Mouse (Mus musculus): ENCODE measurements around the gene Fgfr2. TPM values are rescaled to one million over a fixed set of nuclear protein-coding genes. Genes with fewer than 3 reads are reported as not detected.

Fgfr2 gene
- total RNA-seq, 2 experiments from 2014 or later, result 28.8 to 29.4 TPM

- DNase-seq (ENCODE audit: extremely low spot score in 1 of 2, low spot score in 2 of 2), result peak in 1 of 2 experiments; percentile 28
- intact Hi-C loops (cut with DNase I), result no loop called here
Observed at GRCm38 (mm10) chr7:130837941-130838657, 2285.1 kb downstream of the Fgfr2 start.

GRCm38 (mm10) chr7:130836066-130836465, 2287.1 kb downstream of the Fgfr2 start:
- no peak for DNase-seq (ENCODE audit: extremely low spot score in 1 of 2, low spot score in 2 of 2)
- intact Hi-C loops (cut with DNase I), result no loop called here

GRCm38 (mm10) chr7:130834958-130835861, 2287.9 kb downstream of the Fgfr2 start:
- intact Hi-C loops (cut with DNase I), result no loop called here
- DNase-seq (ENCODE audit: extremely low spot score in 1 of 2, low spot score in 2 of 2), result peak in 1 of 2 experiments; percentile 41

- intact Hi-C loops (cut with DNase I), result no loop called here
- DNase-seq (ENCODE audit: extremely low spot score in 1 of 2, low spot score in 2 of 2), result peak in 1 of 2 experiments; percentile 91
Observed at GRCm38 (mm10) chr7:130834299-130834698, 2288.9 kb downstream of the Fgfr2 start.

GRCm38 (mm10) chr7:130831586-130831985, 2291.6 kb downstream of the Fgfr2 start:
- intact Hi-C loops (cut with DNase I), result no loop called here
- DNase-seq (ENCODE audit: extremely low spot score in 1 of 2, low spot score in 2 of 2), result no peak

- no peak for DNase-seq (ENCODE audit: extremely low spot score in 1 of 2, low spot score in 2 of 2)
- intact Hi-C loops (cut with DNase I), result loop anchor here (5.0 kb wide), 1 partner anchor 84 kb away; no protein-coding TSS in a partner anchor
Observed at GRCm38 (mm10) chr7:130828475-130828874, 2294.7 kb downstream of the Fgfr2 start.

- no peak for DNase-seq (ENCODE audit: extremely low spot score in 1 of 2, low spot score in 2 of 2)
Observed at GRCm38 (mm10) chr7:130827844-130828403, 2295.2 kb downstream of the Fgfr2 start.

GRCm38 (mm10) chr7:130827431-130827830, 2295.7 kb downstream of the Fgfr2 start:
- DNase-seq (ENCODE audit: extremely low spot score in 1 of 2, low spot score in 2 of 2), result peak; percentile 39 to 58
- intact Hi-C loops (cut with DNase I), result loop anchor here (5.0 kb wide), 1 partner anchor 85 kb away; no protein-coding TSS in a partner anchor

More at GRCm38 (mm10) chr7:130827844-130828403, 2295.2 kb downstream of the Fgfr2 start:
- intact Hi-C loops (cut with DNase I), result loop anchor here (5.0 kb wide), 1 partner anchor 84 kb away; no protein-coding TSS in a partner anchor

GRCm38 (mm10) chr7:130826343-130826742, 2296.8 kb downstream of the Fgfr2 start:
- no peak for DNase-seq (ENCODE audit: extremely low spot score in 1 of 2, low spot score in 2 of 2)
- intact Hi-C loops (cut with DNase I), result loop anchor here (5.0 kb wide), 1 partner anchor 86 kb away; no protein-coding TSS in a partner anchor

GRCm38 (mm10) chr7:130823992-130824391, 2299.2 kb downstream of the Fgfr2 start:
- DNase-seq (ENCODE audit: extremely low spot score in 1 of 2, low spot score in 2 of 2), result no peak
- intact Hi-C loops (cut with DNase I), result no loop called here

GRCm38 (mm10) chr7:130819624-130820023, 2303.5 kb downstream of the Fgfr2 start:
- no peak for DNase-seq (ENCODE audit: extremely low spot score in 1 of 2, low spot score in 2 of 2)

GRCm38 (mm10) chr7:130818813-130819212, 2304.3 kb downstream of the Fgfr2 start:
- intact Hi-C loops (cut with DNase I), result no loop called here
- no peak for DNase-seq (ENCODE audit: extremely low spot score in 1 of 2, low spot score in 2 of 2)

More at GRCm38 (mm10) chr7:130819624-130820023, 2303.5 kb downstream of the Fgfr2 start:
- intact Hi-C loops (cut with DNase I), result no loop called here

GRCm38 (mm10) chr7:130816243-130816642, 2306.9 kb downstream of the Fgfr2 start:
- intact Hi-C loops (cut with DNase I), result no loop called here
- no peak for DNase-seq (ENCODE audit: extremely low spot score in 1 of 2, low spot score in 2 of 2)

- intact Hi-C loops (cut with DNase I), result no loop called here
- no peak for DNase-seq (ENCODE audit: extremely low spot score in 1 of 2, low spot score in 2 of 2)
Observed at GRCm38 (mm10) chr7:130815601-130816000, 2307.5 kb downstream of the Fgfr2 start.

- DNase-seq (ENCODE audit: extremely low spot score in 1 of 2, low spot score in 2 of 2), result no peak
- intact Hi-C loops (cut with DNase I), result no loop called here
Observed at GRCm38 (mm10) chr7:130812407-130812806, 2310.7 kb downstream of the Fgfr2 start.

GRCm38 (mm10) chr7:130810238-130810637, 2312.9 kb downstream of the Fgfr2 start:
- DNase-seq (ENCODE audit: extremely low spot score in 1 of 2, low spot score in 2 of 2), result no peak
- intact Hi-C loops (cut with DNase I), result no loop called here

GRCm38 (mm10) chr7:130808694-130809093, 2314.5 kb downstream of the Fgfr2 start:
- no peak for DNase-seq (ENCODE audit: extremely low spot score in 1 of 2, low spot score in 2 of 2)
- intact Hi-C loops (cut with DNase I), result no loop called here

GRCm38 (mm10) chr7:130807749-130808148, 2315.4 kb downstream of the Fgfr2 start:
- peak; percentile 20 to 48 for DNase-seq (ENCODE audit: extremely low spot score in 1 of 2, low spot score in 2 of 2)
- intact Hi-C loops (cut with DNase I), result no loop called here

- DNase-seq (ENCODE audit: extremely low spot score in 1 of 2, low spot score in 2 of 2), result no peak
- intact Hi-C loops (cut with DNase I), result no loop called here
Observed at GRCm38 (mm10) chr7:130804991-130805390, 2318.2 kb downstream of the Fgfr2 start.
